Mouse (Mus musculus): Measurements from ENCODE around the gene Gabrd.
"Not testable (repeated sequence)": the region's sequence is repeated elsewhere in the genome, so short reads cannot be mapped to it uniquely, and the experiment has no call there.

The Gabrd gene

GRCm38 (mm10) chr4:155397511-155398221 is at the start of gene Gabrd:
Gabrd (minus strand) TSS chr4:155398112.
- DNase-seq, result peak; percentile 80 to 82

DNA sequence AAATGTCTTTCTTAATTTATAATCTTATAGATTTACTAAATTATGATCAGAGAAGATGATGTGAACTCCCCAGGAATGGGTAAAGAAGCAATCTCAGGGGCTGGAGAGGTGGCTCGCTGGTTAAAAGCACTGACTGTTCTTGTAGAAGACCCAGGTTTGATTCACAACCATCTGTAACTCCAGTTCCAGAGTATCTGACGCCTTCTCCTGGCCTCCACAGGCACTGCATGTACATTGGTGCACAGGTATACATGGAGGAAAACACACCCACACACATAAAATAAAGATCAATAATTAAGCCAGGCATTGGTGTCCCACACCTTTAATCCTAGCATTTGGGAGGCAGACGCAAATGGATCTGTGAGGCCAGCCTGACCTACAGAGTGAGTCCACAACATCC is 44.9 kb upstream of the Gabrd start:
- no peak for DNase-seq

DNA sequence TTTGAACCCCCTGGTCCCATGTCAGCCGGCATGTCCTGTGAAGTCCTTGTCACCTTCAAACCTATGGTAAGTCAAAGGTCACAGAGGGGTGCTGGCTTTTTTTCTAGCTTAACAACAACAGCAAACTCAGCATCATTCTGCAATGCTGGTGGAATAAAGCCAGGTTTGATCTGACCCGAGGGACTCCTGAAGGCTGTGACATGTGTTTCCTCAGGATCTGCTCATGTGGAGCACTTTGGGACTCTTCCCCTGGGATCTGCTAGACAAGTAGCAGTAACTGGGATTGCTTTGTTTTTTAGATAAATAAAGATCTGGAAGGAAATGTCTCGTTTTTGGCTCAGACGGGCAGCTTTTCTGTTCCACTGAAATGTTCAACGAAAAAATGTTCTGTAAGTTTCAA is 36.1 kb upstream of the Gabrd start:
- DNase-seq, result peak in 1 of 2 experiments; percentile 23

GRCm38 (mm10) chr4:155432358-155432757 is 34.4 kb upstream of the Gabrd start:
- no peak for DNase-seq

- no peak for DNase-seq
Observed at GRCm38 (mm10) chr4:155429202-155429601, 31.3 kb upstream of the Gabrd start.

DNA sequence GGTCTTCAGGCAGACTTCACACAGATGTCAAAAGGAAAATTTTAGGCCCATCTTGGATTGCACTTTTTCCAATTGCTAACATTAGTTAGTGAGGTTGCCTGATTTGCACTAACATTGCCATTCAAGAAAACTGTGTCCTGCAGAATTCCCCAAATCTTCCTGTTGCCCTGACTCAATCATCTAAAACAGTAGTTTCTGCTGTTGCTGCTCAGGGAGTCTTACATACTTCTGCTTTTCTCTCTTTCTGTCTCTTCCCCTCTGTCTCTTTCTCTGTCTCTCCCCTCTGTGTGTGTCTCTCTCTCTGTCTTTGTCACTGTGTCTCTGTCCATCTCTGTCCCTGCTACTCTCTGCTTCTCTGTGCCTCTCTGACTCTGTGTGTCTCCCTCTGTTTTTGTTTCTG is 30.5 kb upstream of the Gabrd start:
- no peak for DNase-seq

DNA sequence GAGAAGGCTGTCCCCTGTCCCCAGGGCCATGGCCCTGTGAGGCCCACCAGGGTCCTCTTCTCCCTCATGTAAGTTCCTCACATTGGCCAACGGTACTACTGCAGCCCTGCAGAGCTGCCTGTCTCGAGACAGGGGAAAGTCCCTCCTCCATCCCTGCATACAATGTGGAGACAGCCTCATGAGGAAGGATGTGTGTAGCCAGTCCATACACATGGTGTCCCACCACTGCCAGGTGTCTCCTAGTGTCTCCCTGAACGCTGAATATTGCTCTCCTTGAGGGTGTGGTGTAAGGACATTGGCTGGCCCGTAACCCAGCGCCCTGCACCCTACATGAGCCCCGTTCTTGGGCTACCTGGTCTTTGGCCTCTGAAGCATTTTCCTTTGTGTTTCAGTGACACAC is 28.4 kb upstream of the Gabrd start:
- no peak for DNase-seq

DNA sequence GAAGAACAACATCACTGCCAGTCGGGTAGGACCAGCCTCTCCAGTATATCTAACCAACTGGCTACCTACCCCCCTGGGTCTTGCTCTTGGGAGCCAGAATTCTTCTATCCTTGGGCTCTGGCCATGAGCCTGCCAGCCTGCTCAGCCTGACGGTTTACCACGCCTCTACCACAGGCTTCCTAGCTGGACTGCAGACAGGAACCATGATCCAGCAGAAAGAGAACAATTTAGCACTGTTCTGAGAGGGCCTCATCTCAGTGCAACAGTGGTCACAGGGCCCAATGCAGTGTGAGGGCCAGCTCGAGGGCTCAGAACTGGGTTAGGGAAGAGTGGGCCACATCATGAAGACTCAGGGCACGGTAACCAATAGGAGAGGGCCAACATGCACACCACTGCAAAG is 26.1 kb upstream of the Gabrd start:
- no peak for DNase-seq

DNA sequence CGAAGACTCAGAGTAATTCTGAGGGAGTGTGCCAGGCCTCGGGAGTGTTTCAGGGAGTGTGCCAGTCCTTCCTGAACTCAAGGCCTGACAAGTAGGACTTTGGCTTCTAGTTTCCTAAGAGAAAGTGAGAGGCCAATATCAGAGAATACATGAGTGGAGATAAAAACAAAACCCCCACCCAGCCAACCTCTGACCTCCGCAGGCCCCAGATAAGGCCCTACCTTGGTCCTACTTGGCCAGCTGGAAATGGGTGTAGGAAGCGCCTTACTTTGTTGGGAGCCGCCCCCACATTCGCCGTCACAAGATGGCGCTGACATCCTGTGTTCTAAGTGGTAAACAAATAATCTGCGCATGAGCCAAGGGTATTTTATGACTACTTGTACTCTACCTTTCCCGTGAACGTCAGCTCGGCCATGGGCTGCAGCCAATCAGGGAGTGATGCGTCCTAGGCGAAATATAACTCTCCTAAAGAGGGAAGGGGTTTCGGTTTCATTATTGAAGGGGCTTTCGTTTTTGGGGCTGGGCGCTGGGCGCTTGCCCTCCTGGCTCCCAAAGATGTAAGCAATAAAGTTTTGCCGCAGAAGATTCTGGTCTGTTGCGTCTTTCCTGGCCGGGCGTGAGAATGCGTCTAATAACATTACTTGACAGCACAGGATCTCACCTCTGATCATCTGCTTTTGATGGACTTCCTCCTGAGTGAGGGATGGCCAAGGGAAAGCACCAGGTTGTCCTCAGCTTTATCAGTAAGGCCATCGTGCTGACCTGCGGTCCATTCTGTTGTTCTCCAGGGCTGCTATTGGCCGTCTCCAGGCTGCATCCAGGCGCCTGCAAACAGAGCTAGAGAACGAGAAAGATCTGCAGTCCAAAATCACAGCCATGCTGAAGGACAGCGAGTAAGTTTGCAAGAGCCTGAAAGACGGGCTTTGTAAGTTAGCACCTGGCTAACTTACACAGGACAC is 23.8 kb upstream of the Gabrd start:
- not testable (repeated sequence) for DNase-seq

GRCm38 (mm10) chr4:155420137-155420536 is 22.2 kb upstream of the Gabrd start:
- no peak for DNase-seq

DNA sequence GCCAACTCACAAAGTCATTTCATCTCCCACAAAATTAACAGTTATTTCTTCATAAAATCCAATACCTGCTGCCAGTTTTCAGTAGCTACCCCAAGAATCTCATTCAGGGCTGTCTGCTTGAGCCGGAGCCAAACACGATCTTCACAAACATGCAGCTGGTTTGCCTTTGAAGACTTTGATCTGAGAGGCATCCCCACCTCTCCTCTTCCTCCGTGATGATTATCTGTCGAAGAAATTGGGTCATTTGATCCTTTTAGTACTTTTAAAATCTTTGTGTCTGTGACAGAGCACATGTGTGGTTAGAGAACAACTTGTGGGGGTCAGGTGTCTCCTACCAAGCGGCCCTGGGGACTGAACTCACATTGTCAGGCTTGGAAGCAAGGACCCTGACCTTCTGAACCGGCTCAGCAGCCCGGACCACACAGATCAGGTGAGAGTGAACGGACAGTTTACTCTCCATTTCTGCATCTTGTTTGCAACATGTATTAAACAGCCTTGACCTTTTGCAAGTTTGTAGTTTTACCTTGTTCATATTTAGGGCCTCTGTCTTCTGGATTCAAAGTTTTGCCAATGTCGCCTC is 16.8 kb upstream of the Gabrd start:
- DNase-seq, result no peak

DNA sequence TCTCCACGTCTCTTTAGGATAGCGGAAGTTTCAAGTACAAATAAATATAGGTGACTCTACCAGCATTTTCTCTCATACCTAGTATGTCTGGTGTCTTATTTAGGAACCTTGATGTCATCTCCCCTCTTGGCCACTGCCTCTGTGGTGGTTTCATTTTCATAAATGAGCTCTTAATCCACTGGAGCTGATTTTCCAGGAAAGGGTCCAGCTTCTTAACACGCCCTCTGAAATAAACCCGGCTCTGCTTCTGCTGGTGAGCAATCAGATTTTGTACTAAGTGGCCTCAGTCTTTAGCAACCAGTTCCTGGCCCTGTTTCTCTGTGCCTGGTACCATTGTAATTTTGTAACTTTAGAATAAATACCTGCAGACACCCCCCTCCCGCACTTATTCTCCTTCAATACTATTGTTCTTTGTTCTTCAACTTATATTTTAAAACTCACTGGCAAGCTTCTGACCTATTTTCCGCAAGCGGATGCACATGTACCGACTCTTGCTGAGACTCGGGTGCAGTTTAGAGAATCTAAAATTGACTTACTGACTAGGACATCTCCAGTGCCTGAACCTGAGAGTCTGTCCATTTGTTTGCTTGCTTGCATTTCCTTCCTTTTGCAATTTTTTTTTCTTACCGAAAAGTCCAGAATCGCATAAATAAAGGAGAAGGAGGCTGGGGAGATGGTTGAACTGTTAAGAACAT is 15.9 kb upstream of the Gabrd start:
- DNase-seq, result no peak

GRCm38 (mm10) chr4:155412124-155412523 is 14.2 kb upstream of the Gabrd start:
- DNase-seq, result no peak

DNA sequence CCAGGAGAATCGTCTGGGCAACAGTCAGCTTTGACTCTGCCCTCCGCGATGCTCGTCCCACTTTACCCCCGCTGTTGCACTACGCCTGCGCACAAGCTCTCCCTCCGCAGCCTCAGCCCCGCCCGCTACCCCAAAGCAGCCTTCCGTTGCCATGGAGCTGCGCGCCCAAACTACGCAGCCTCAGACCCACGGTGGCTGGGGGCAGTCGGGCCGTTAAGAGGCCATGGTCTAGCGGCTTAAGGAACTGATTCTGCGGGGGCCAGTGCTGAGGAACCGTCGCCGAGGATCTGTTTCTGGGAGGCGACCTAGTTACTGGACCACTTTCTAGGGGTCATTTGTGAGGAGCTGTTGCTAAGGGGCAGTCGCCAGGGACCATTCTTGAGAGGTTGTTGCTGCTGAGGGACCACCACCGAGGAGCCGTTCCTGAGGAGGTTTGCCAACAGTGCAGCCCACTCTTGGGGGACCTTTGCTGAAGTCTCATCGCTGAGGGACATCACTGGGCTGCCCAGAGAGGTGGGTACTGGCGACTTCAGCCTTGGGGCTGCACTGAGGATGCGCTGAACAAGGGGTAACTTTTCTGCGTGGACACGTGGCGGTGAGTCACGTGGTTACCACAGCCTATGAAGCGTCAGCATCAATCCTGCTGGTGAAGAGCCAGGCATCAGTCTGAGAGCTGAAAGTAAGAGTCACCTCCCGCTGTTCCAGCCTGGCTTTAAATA is 11.3 kb upstream of the Gabrd start, which contains the start of gene Cfap74:
Cfap74 (plus strand) TSS at position 133 of the 719 bp plus-strand sequence.
- peak; percentile 67 to 82 for DNase-seq

GRCm38 (mm10) chr4:155408695-155409057 is 10.8 kb upstream of the Gabrd start:
- DNase-seq, result no peak

DNA sequence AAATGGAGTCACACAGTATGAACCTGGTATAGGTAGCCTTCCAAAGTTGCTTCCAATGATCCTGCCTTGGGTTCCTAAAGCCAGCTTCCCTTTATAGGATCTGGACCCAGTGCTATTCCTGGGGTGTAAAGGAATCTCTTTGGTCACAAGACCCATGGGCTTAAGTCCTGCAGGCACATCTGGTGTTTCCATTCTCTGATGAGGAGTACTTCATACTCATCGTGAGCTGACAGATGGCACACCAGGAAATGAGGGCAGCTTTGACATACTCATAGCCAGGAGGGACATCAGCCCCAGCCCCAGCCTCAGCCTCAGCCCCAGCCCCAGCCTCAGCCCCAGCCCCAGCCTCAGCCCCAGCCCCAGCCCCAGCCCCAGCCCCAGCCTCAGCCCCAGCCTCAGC is 4.6 kb upstream of the Gabrd start:
- DNase-seq, result no peak

GRCm38 (mm10) chr4:155401121-155401520 is 3.2 kb upstream of the Gabrd start:
- DNase-seq, result no peak

- DNase-seq, result no peak
Observed at GRCm38 (mm10) chr4:155398222-155398540, 269 bp upstream of the Gabrd start.

- DNase-seq, result no peak
Observed at GRCm38 (mm10) chr4:155396751-155397150, 1.2 kb downstream of the Gabrd start.

DNA sequence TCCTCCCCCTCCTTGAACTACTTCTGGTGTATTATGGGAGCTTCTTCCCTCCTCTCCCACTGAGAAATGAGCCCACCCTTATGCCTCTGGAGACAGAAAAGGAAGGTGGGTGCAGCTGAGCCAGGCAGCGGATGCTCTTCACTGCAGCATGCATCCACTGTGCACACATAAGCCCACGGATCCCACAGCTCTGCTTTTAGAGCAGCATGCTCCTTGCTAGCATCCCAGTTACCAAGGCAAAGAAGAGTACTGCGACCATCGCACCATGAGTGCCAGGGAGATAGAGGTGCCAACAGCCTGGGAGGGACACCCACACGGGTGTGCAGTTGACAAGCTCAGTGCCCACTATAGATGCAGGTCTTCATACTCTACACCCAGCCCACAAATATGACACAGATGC is 2.4 kb downstream of the Gabrd start:
- DNase-seq, result no peak

DNA sequence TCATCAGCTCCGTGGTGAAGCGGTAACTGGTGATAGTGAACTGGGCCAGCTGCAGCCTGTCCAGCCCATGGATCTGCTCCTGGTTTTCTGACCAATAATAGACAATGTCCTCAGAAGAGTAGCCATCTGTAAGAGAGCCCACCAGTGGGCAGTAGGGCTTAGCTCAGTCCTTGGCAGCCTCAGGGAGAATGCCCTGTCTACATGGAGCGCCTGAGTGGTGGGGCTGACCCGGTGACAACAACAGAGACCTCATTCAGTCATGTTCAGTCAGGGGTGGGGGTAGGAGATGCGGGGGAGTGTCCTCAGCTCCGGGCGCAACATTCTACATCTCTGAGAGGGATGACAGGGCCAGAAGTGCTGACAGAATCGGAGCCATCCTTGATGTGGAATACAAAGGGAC is 10.7 kb downstream of the Gabrd start:
- peak in 1 of 2 experiments; percentile 18 for DNase-seq

DNA sequence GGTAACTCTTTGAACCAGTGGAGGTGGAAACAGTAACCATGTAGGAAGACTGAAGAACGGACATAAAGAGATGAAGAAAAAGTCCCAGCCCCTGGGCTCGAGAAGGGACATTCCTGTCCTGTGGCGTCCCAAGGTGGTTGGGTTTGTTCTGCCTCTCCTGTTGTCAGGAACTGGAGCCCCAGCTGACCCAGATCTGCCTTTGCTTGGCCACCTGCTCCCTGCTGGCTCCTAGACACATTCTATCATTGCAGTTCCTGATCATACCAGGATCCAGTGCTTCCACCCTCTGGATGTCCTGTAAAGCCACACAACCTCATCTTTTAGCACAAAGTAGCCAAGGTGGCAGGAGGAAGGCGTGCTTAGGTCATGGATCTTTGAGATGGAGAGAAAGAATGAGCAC is 14.6 kb downstream of the Gabrd start:
- DNase-seq, result no peak
